Mouse (Mus musculus): ENCODE results near the gene Methig1.

Gene Methig1

DNA sequence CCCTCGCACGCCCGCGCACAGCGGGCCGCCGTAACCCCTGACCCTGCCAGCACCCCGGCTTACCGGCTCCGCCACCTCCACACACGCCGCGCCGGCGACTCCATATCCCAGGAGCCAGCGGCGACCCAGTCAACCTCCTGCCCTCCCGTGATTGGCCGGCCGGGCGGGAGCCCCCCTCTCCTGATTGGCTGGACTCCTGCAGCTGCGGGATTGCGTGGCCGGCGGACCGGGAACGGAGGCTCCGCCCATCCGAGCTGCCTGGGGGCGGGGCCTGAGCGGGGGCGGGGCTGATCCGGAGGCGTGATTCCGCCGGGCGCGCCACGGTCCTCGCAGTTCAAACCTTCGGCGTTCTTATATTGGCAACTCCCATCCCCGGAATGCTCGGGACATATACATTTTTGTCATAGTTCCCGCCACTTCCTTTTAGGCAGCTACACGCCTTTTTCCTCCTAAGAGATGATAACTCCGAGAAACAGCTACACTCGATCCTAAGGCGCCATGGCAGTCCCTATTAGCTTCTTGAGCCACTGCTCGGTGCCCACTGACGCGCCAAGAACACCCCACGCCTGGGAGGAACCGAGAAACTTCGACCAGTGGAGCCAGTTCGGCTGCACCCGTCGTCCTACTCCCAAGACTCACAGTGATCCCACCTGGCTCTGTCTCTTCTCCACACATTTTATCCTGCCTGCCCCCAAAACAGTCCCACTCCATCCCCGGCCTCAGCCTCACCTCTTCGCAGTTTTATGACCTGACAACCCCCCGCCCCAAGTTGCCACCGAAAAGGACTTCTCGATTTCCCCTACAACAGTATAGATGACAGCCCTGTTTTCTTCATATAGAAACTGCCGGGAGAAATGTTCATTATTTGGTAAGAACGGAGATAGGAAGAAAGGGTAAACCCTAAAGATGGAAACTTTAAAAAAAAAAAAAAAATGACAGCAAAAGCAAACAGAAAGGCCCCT is 70.2 kb downstream of the Methig1 start:
- in situ Hi-C loops (cut with MboI) = no loop called here

DNA sequence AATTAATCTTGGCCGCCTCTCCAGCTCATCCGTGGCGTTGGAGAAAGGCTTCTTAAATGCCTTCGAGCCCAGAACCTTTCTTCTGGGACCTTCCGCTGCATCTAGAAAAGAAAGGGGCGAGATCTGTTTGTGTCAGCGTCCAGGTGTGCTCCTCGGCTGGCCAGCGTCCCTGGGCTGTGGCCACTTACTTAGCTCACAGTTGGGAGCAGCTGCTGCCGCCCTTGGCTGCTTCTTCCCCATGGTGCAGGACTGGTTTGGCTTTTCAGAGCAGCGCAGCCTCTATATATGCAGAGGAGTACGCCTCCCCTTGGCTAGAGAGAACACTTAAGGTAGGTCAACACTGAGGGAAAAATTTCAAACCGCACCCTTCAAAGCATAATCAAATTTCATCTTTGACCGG is 71.0 kb downstream of the Methig1 start:
- in situ Hi-C loops (cut with MboI) = no loop called here

DNA sequence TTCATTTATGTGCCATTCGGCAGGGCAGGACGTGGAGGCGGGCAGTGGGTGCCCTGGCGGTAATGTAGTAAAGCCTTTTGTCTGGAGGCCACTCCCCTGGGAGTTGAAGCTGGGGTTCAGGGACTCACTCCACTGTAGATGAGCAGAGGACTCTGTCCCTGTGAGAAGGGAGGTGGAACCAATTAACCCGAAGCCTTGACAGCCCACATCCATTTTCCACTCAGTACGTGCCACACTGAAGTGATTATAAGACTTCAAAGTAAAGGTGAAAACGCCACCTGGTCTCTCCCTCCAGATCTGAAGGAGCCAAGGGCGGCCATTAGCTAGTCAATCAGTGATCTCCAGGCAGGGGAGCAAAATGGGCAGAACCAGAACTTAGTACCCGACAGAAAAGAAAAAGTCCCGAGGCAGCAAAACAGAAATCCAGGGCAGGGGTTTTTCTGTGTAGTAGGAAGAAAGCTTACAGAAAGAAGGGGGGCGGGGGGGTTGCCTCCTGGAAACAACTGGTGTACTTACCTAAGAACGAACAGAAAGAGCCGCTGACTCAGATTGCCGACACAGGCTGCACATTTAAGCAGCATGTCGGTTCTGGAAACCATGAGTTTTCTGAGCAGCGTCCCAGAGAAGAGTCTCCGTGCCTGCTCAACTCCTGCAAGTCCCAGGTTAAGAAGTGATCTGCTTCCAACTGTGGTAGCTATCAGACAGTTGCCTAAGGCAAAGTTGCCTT is 71.6 kb downstream of the Methig1 start, which contains the start of gene Slc11a2:
Gene Slc11a2, minus strand, starts transcription at position 677 of the 727 bp plus-strand sequence.
- in situ Hi-C loops (cut with MboI) = no loop called here

DNA sequence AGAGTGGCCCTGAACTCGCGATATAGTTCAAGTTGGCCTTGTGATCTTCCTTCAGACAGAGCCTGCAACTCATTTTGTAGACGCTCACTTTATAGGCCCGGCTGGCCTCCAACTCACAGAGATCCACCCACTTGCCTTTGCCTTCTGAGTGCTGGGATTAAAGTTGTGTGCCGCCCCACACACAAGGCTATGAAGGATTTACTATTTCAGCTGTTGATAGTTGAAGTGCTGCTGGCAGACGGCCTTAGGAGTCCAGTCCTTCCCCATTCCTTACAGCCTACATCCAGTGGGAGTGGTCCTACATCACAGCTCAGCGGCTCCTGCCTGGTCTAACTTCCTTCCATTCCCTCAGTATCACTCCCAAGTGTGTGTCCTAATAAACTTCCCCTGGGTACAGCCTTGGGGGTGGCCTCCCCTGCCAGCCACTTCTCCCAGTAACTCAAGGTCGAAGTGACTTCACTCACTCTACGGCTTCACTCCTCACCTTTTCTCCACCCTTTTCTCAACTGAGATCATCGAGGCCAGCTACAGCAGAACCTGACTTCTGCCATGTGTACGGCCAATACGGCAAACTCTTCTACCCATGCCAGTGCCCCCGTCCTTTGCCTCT is 75.5 kb downstream of the Methig1 start:
- in situ Hi-C loops (cut with MboI) = no loop called here

DNA sequence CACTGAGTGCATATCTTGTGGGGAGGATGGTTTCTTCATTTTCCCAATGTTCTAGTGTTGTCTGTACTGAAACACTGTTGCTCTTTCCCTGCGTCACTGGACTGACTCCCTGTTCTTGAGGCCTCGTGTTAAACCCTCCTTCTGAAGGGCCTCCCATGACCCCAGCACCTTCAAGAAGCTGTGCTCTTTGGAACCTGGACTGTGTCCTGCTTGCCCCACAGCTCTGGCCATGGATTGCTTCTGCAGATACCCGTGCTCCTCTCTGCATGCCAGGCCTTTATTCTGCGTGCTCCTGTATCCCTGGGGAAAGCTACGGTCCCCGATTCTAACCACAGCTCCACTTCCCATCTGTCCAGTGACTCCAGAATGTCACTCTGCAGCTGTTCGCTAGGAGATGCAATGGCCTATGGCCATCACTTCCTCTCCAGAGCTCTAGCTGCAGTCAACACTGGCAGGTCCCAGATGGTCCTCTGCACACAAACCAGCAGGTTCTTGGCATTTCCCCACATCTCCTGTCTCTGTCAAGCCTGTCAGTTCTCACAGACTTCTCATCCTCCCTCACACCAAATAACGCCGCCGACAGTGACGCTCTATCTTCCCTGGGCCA is 77.1 kb downstream of the Methig1 start:
- in situ Hi-C loops (cut with MboI) = no loop called here

DNA sequence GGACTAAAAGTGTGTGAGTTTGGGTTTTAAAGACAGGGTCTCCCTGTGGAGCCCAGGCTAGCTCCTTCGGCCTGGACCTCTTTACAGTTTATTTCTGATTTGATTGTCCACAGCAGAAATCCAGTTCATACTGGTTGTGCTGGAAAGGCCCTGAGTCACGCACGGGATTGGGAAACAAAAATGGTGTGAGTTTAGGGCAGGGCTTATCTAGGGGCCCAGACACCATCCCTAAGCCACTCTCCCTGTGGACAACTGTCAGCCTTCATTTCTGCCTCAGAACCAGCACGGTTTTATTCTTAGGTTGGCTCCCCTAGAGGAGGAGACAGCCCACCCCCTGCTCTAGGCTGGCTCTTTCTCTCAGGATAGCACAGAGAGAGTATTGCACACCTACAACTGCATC is 80.3 kb downstream of the Methig1 start:
- in situ Hi-C loops (cut with MboI) = no loop called here

Measured in mature B cell (primary cell).